Mouse (Mus musculus): ENCODE measurements around the gene Rb1. TPM values are rescaled to one million over a fixed set of nuclear protein-coding genes. Genes with fewer than 3 reads are reported as not detected.

Rb1 gene
- polyA plus RNA-seq, 1 experiment from 2014 or later, result 18.0 TPM

- H3K9ac ChIP-seq, result no peak overlapping the region
- no peaks in the 10 kb centered on the region for H3K27me3 ChIP-seq
- H3K4me1 ChIP-seq, result no peaks in the 10 kb centered on the region
- H3K4me3 ChIP-seq, result no peak overlapping the region
- H3K4me2 ChIP-seq, result no peak overlapping the region
- no peaks in the 10 kb centered on the region for H3K36me3 ChIP-seq
- no peaks in the 10 kb centered on the region for H3K9me3 ChIP-seq
- 26% methylated on average over 3 of the region's 3 CpGs for WGBS
- H3K27ac ChIP-seq, result no peak overlapping the region
- ATAC-seq (ENCODE audit: insufficient number of reproducible peaks, low FRiP score, low TSS enrichment, low read depth), result no peak
These were observed 22.4 kb downstream of the Rb1 start for GRCm38 (mm10) chr14:73303193-73303592.

- WGBS, result 71% methylated on average over 4 of the region's 4 CpGs
- no peak for ATAC-seq (ENCODE audit: insufficient number of reproducible peaks, low FRiP score, low TSS enrichment, low read depth)
- Histone ChIP-seq H3K27me3 (no peaks in the 10 kb centered on the region), H3K4me2 (no peak overlapping the region), H3K36me3 (no peaks in the 10 kb centered on the region), H3K27ac (no peak overlapping the region), H3K4me3 (no peak overlapping the region), H3K4me1 (no peaks in the 10 kb centered on the region), H3K9ac (no peak overlapping the region), H3K9me3 (no peaks in the 10 kb centered on the region)
These were observed 23.8 kb downstream of the Rb1 start for GRCm38 (mm10) chr14:73301856-73302255.

- Histone ChIP-seq H3K27ac (no peak overlapping the region), H3K9ac (no peak overlapping the region), H3K4me1 (no peaks in the 10 kb centered on the region), H3K4me3 (no peak overlapping the region), H3K4me2 (no peak overlapping the region), H3K27me3 (no peaks in the 10 kb centered on the region), H3K36me3 (no peaks in the 10 kb centered on the region), H3K9me3 (no peaks in the 10 kb centered on the region)
- ATAC-seq (ENCODE audit: insufficient number of reproducible peaks, low FRiP score, low TSS enrichment, low read depth), result no peak
- WGBS, result 88% methylated on average over 2 of the region's 2 CpGs
These were observed 30.1 kb downstream of the Rb1 start for GRCm38 (mm10) chr14:73295512-73295911.

GRCm38 (mm10) chr14:73293616-73294015 lies 32.0 kb downstream of the Rb1 start:
- 87% methylated on average over 2 of the region's 2 CpGs for WGBS
- ATAC-seq (ENCODE audit: insufficient number of reproducible peaks, low FRiP score, low TSS enrichment, low read depth), result no peak

GRCm38 (mm10) chr14:73292434-73292833 lies 33.2 kb downstream of the Rb1 start:
- WGBS, result 40% methylated on average over 1 of the region's 1 CpGs
- H3K27ac ChIP-seq, result no peak overlapping the region
- no peaks in the 10 kb centered on the region for H3K36me3 ChIP-seq
- H3K4me3 ChIP-seq, result no peak overlapping the region
- no peak for ATAC-seq (ENCODE audit: insufficient number of reproducible peaks, low FRiP score, low TSS enrichment, low read depth)
- H3K27me3 ChIP-seq, result no peaks in the 10 kb centered on the region
- no peak overlapping the region for H3K9ac ChIP-seq
- no peaks in the 10 kb centered on the region for H3K4me1 ChIP-seq
- H3K4me2 ChIP-seq, result no peak overlapping the region
- H3K9me3 ChIP-seq, result no peaks in the 10 kb centered on the region

More at GRCm38 (mm10) chr14:73293616-73294015, 32.0 kb downstream of the Rb1 start:
- H3K27me3 ChIP-seq, result no peaks in the 10 kb centered on the region
- no peak overlapping the region for H3K4me3 ChIP-seq
- H3K9ac ChIP-seq, result no peak overlapping the region
- no peaks in the 10 kb centered on the region for H3K4me1 ChIP-seq
- H3K36me3 ChIP-seq, result no peaks in the 10 kb centered on the region
- H3K4me2 ChIP-seq, result no peak overlapping the region
- no peak overlapping the region for H3K27ac ChIP-seq
- H3K9me3 ChIP-seq, result no peaks in the 10 kb centered on the region

GRCm38 (mm10) chr14:73289915-73290314 lies 35.7 kb downstream of the Rb1 start:
- Histone ChIP-seq H3K4me3 (no peak overlapping the region), H3K36me3 (no peaks in the 10 kb centered on the region), H3K4me2 (no peak overlapping the region), H3K4me1 (no peaks in the 10 kb centered on the region), H3K27me3 (no peaks in the 10 kb centered on the region), H3K27ac (no peak overlapping the region), H3K9me3 (no peaks in the 10 kb centered on the region), H3K9ac (no peak overlapping the region)
- no peak for ATAC-seq (ENCODE audit: insufficient number of reproducible peaks, low FRiP score, low TSS enrichment, low read depth)
- 78% methylated on average over 2 of the region's 2 CpGs for WGBS

GRCm38 (mm10) chr14:73280996-73281395 lies 44.6 kb downstream of the Rb1 start:
- Histone ChIP-seq H3K4me1 (no peaks in the 10 kb centered on the region), H3K27me3 (no peaks in the 10 kb centered on the region), H3K9me3 (no peaks in the 10 kb centered on the region), H3K9ac (no peak overlapping the region), H3K4me2 (no peak overlapping the region), H3K36me3 (no peaks in the 10 kb centered on the region), H3K27ac (no peak overlapping the region), H3K4me3 (no peak overlapping the region)
- no peak for ATAC-seq (ENCODE audit: insufficient number of reproducible peaks, low FRiP score, low TSS enrichment, low read depth)
- 2% methylated on average over 1 of the region's 1 CpGs for WGBS

GRCm38 (mm10) chr14:73279096-73279495 lies 46.5 kb downstream of the Rb1 start:
- Histone ChIP-seq H3K27ac (no peak overlapping the region), H3K9me3 (no peaks in the 10 kb centered on the region), H3K9ac (no peak overlapping the region), H3K36me3 (no peaks in the 10 kb centered on the region), H3K4me2 (no peak overlapping the region), H3K27me3 (no peaks in the 10 kb centered on the region), H3K4me1 (no peaks in the 10 kb centered on the region), H3K4me3 (no peak overlapping the region)
- no peak for ATAC-seq (ENCODE audit: insufficient number of reproducible peaks, low FRiP score, low TSS enrichment, low read depth)
- WGBS, result 80% methylated on average over 6 of the region's 6 CpGs

- Histone ChIP-seq H3K9me3 (no peaks in the 10 kb centered on the region), H3K27ac (no peak overlapping the region), H3K4me2 (no peak overlapping the region), H3K27me3 (no peaks in the 10 kb centered on the region), H3K36me3 (no peaks in the 10 kb centered on the region), H3K9ac (no peak overlapping the region), H3K4me1 (no peaks in the 10 kb centered on the region), H3K4me3 (no peak overlapping the region)
- ATAC-seq (ENCODE audit: insufficient number of reproducible peaks, low FRiP score, low TSS enrichment, low read depth), result no peak
- WGBS, result 70% methylated on average over 5 of the region's 5 CpGs
These were observed 53.8 kb downstream of the Rb1 start for GRCm38 (mm10) chr14:73271807-73272206.

GRCm38 (mm10) chr14:73266166-73266565 lies 59.5 kb downstream of the Rb1 start:
- no peaks in the 10 kb centered on the region for H3K9me3 ChIP-seq
- no peak for ATAC-seq (ENCODE audit: insufficient number of reproducible peaks, low FRiP score, low TSS enrichment, low read depth)
- 82% methylated on average over 3 of the region's 3 CpGs for WGBS

GRCm38 (mm10) chr14:73262210-73262609 lies 63.4 kb downstream of the Rb1 start:
- no peaks in the 10 kb centered on the region for H3K9me3 ChIP-seq
- no peaks in the 10 kb centered on the region for H3K27me3 ChIP-seq
- H3K4me1 ChIP-seq, result peaks cover 3% of the 10 kb centered on the region; the same call in 1 of the 2 replicates
- H3K9ac ChIP-seq, result no peak overlapping the region
- no peak for ATAC-seq (ENCODE audit: insufficient number of reproducible peaks, low FRiP score, low TSS enrichment, low read depth)
- 88% methylated on average over 9 of the region's 9 CpGs for WGBS
- no peak overlapping the region for H3K27ac ChIP-seq
- H3K4me2 ChIP-seq, result no peak overlapping the region
- peaks cover 15% of the 10 kb centered on the region for H3K36me3 ChIP-seq
- H3K4me3 ChIP-seq, result no peak overlapping the region

More at GRCm38 (mm10) chr14:73266166-73266565, 59.5 kb downstream of the Rb1 start:
- Histone ChIP-seq H3K4me2 (no peak overlapping the region), H3K4me1 (no peaks in the 10 kb centered on the region), H3K9ac (no peak overlapping the region), H3K36me3 (peaks cover 15% of the 10 kb centered on the region), H3K27ac (no peak overlapping the region), H3K4me3 (no peak overlapping the region), H3K27me3 (no peaks in the 10 kb centered on the region)

- Histone ChIP-seq H3K27ac (no peak overlapping the region), H3K27me3 (no peaks in the 10 kb centered on the region), H3K4me3 (no peak overlapping the region), H3K36me3 (peaks cover 4% of the 10 kb centered on the region), H3K9ac (no peak overlapping the region), H3K4me1 (peaks cover 3% of the 10 kb centered on the region; the same call in 1 of the 2 replicates), H3K9me3 (no peaks in the 10 kb centered on the region), H3K4me2 (no peak overlapping the region)
- no peak for ATAC-seq (ENCODE audit: insufficient number of reproducible peaks, low FRiP score, low TSS enrichment, low read depth)
- 25% methylated on average over 4 of the region's 4 CpGs for WGBS
These were observed 67.4 kb downstream of the Rb1 start for GRCm38 (mm10) chr14:73258181-73258580.

GRCm38 (mm10) chr14:73257348-73257747 lies 68.3 kb downstream of the Rb1 start:
- H3K27ac ChIP-seq, result no peak overlapping the region
- 74% methylated on average over 7 of the region's 7 CpGs for WGBS

More at GRCm38 (mm10) chr14:73257348-73257747, 68.3 kb downstream of the Rb1 start:
- H3K4me2 ChIP-seq, result no peak overlapping the region
- ATAC-seq (ENCODE audit: insufficient number of reproducible peaks, low FRiP score, low TSS enrichment, low read depth), result no peak
- H3K4me1 ChIP-seq, result peaks cover 3% of the 10 kb centered on the region; the same call in 1 of the 2 replicates
- H3K9me3 ChIP-seq, result no peaks in the 10 kb centered on the region
- H3K9ac ChIP-seq, result no peak overlapping the region
- H3K4me3 ChIP-seq, result no peak overlapping the region
- no peaks in the 10 kb centered on the region for H3K27me3 ChIP-seq
- peaks cover 3% of the 10 kb centered on the region for H3K36me3 ChIP-seq
